Mouse (Mus musculus) hindbrain, embryonic 10.5 days (tissue): Measurements from ENCODE around the gene Trex1. TPM values are rescaled to one million over a fixed set of nuclear protein-coding genes. Genes with fewer than 3 reads are reported as not detected.

Source experiments
- DNase-seq: peaks from one replicate; pipeline ENCODE4 v3.0.0-alpha.2; 2017; ENCODE audit warnings: low spot score
- H3K27ac ChIP-seq: fragments of 300-500 bp; sonication (generic); 2 replicates; pipeline ENCODE4 v1.5.1; 2016; ENCODE audit warnings: mild to moderate bottlenecking, moderate library complexity
- H3K27me3 ChIP-seq: fragments of 300-500 bp; sonication (generic); 2 replicates; pipeline ENCODE4 v1.6.1; 2016; ENCODE audit warnings: mild to moderate bottlenecking; ENCODE audit not compliant: poor library complexity, insufficient read depth, severe bottlenecking
- H3K36me3 ChIP-seq: fragments of 300-500 bp; sonication (generic); 2 replicates; pipeline ENCODE4 v1.6.1; 2016; ENCODE audit warnings: mild to moderate bottlenecking, moderate library complexity
- H3K4me1 ChIP-seq: fragments of 300-500 bp; sonication (generic); replicated peaks from 2 replicates; pipeline ENCODE4 v1.6.1; 2016; ENCODE audit warnings: mild to moderate bottlenecking
- H3K4me3 ChIP-seq: fragments of 300-500 bp; sonication (generic); 2 replicates; pipeline ENCODE4 v1.5.1; 2016; ENCODE audit warnings: mild to moderate bottlenecking, moderate library complexity
- H3K9me3 ChIP-seq: fragments of 300-500 bp; sonication (generic); 2 replicates; pipeline ENCODE4 v1.6.1; 2016; ENCODE audit warnings: mild to moderate bottlenecking, moderate library complexity
- WGBS: fragments of 180-500 bp; shearing (Covaris S2); methylation state at CpG from one replicate; pipeline ENCODE4 v1.1.7; 2016; 5-methylcytosine and 5-hydroxymethylcytosine counted together
- polyA plus RNA-seq: library from polyadenylated mRNA; unstranded; fragments of >200 nt; fragmentation: Nextera tagmentation; extraction: Ambion mirVana; gene quantifications from 2 replicates; pipeline ENCODE4 v1.2.1, GENCODE M21; 2016

Gene Trex1
- polyA plus RNA-seq, 1 experiment from 2014 or later: 11.3 TPM

DNA sequence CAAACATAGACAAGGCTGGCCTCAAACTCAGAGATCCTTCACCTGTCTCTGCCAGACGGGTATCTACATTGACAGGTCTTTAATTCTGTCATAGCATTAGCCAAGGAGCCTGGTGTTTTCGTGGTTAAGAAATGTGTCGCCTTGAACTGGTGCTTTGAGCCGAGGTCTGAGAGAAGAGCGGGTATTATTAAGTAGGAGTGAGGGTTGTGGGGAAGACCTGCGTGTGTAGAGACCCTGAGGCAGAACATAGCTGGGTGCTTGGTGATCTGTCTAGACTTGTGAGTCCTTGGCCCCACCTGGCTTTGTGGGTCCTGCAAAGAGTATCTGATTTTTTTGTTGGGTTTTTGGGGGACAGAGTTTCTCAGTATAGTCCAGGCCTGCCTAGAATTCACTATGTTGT lies 5.7 kb downstream of the Trex1 start:
- WGBS: 78% methylated on average over 6 of the region's 6 CpGs
- no peak for DNase-seq
- Histone ChIP-seq H3K4me3 (no peak overlapping the region), H3K4me1 (peaks cover 21% of the 10 kb centered on the region), H3K27me3 (no peaks in the 10 kb centered on the region), H3K36me3 (peaks cover 35% of the 10 kb centered on the region), H3K9me3 (no peaks in the 10 kb centered on the region), H3K27ac (no peak overlapping the region)

- Histone ChIP-seq H3K9me3 (no peaks in the 10 kb centered on the region), H3K27ac (no peak overlapping the region), H3K36me3 (peaks cover 30% of the 10 kb centered on the region), H3K27me3 (no peaks in the 10 kb centered on the region), H3K4me1 (peaks cover 17% of the 10 kb centered on the region), H3K4me3 (no peak overlapping the region)
- DNase-seq: no peak
- 78% methylated on average over 3 of the region's 3 CpGs for WGBS
These were observed 6.2 kb downstream of the Trex1 start for GRCm38 (mm10) chr9:109053366-109053765.

DNA sequence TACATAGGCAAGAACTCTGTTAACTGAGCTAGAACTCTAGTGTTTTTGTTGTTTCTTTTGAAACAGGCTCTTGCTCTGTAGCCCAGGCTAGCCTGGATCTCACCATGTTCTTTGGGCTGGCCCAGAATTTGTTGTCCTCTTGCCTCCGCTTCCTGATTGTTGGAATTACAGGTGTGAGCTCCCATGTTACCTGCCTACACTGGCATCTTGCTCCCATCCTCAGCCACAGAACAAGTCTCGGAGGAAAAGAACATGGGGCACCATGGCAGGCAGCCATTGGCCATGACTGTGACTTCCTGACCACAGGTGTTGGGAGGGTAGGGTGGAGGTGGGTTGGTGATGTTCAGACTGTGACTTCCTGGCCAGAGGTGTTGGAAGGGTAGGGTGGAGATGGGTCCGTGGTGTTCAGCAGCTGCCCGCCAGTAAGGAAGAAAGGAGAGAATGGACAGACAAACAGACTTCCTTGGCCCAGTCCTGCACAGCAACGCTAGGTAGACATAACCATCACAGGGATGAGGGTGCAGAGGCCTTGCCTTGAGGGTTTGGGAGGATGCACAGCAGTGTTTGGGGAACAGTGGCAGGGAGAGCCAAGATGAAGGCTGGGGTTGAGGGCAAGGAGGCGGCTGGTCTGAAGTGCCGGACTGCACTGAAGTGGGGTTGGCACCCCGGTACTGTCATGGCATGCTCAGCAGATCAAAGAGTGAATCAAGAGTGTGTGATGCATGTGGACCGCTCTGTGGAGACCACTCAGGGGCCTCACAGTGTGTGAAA lies 6.9 kb downstream of the Trex1 start:
- no peak overlapping the region for H3K27ac ChIP-seq
- H3K27me3 ChIP-seq: no peaks in the 10 kb centered on the region
- DNase-seq: no peak
- H3K4me3 ChIP-seq: no peak overlapping the region
- no peaks in the 10 kb centered on the region for H3K9me3 ChIP-seq
- peaks cover 24% of the 10 kb centered on the region for H3K36me3 ChIP-seq
- WGBS: 91% methylated on average over 9 of the region's 9 CpGs
- H3K4me1 ChIP-seq: peaks cover 17% of the 10 kb centered on the region

GRCm38 (mm10) chr9:109051651-109052489 lies 7.7 kb downstream of the Trex1 start:
- Histone ChIP-seq H3K36me3 (peaks cover 15% of the 10 kb centered on the region), H3K4me1 (peaks cover 17% of the 10 kb centered on the region), H3K27ac (no peak overlapping the region), H3K4me3 (no peak overlapping the region), H3K9me3 (no peaks in the 10 kb centered on the region), H3K27me3 (no peaks in the 10 kb centered on the region)
- no peak for DNase-seq
- 90% methylated on average over 10 of the region's 10 CpGs for WGBS

DNA sequence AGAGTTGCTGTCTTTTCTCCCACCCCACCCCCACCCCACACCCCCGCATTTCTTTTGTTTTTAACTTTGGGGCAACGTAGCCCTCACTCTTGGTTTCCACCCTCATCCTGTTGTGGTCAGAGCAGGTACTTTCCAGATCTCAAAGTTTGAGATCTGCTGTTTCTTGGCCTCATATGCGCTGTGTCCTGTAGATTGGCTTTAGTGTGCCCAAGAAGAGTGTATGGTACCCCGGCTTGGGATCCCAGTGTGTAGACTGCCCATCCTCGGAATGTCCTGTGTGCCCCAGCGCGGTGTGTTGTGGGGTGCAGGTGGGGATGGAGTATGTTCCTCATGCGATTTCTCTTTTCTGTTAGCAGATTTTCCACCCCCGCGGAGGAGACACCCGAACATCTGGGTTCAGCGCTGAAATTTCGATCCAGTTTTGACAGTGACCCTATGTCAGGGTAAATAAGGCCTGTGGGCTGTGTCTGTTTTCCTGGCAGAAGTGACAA lies 8.5 kb downstream of the Trex1 start:
- 91% methylated on average over 13 of the region's 13 CpGs for WGBS
- H3K27me3 ChIP-seq: no peaks in the 10 kb centered on the region
- H3K9me3 ChIP-seq: no peaks in the 10 kb centered on the region
- no peak for DNase-seq
- no peak overlapping the region for H3K27ac ChIP-seq
- H3K36me3 ChIP-seq: peaks cover 7% of the 10 kb centered on the region
- H3K4me1 ChIP-seq: peaks cover 17% of the 10 kb centered on the region
- H3K4me3 ChIP-seq: no peak overlapping the region

DNA sequence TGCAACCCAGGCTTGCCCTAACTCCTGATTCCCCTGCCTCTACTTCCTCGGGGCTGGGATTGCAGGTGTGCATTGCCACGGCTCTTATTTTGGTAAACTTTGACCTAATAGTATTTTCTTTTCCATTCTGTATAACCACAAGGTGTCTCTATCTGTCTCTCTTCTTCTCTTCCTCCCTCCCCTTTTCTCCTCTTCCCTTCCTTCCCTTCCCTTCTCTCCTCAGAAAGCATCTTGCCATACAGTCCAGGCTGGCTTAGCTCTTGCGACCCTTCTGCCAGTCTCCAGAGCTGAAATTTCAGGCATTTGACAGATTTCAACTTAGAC lies 8.9 kb downstream of the Trex1 start:
- H3K4me3 ChIP-seq: no peak overlapping the region
- WGBS: 84% methylated on average over 3 of the region's 3 CpGs
- peaks cover 17% of the 10 kb centered on the region for H3K4me1 ChIP-seq
- no peaks in the 10 kb centered on the region for H3K9me3 ChIP-seq
- DNase-seq: no peak
- no peaks in the 10 kb centered on the region for H3K27me3 ChIP-seq
- H3K36me3 ChIP-seq: peaks cover 5% of the 10 kb centered on the region; the same call in 1 of the 2 replicates
- H3K27ac ChIP-seq: no peak overlapping the region

GRCm38 (mm10) chr9:109049996-109050673 lies 9.4 kb downstream of the Trex1 start:
- Histone ChIP-seq H3K4me3 (no peak overlapping the region), H3K4me1 (peaks cover 12% of the 10 kb centered on the region), H3K9me3 (no peaks in the 10 kb centered on the region), H3K36me3 (peaks cover 5% of the 10 kb centered on the region; the same call in 1 of the 2 replicates), H3K27ac (no peak overlapping the region), H3K27me3 (no peaks in the 10 kb centered on the region)
- no peak for DNase-seq
- WGBS: 79% methylated on average over 9 of the region's 9 CpGs

DNA sequence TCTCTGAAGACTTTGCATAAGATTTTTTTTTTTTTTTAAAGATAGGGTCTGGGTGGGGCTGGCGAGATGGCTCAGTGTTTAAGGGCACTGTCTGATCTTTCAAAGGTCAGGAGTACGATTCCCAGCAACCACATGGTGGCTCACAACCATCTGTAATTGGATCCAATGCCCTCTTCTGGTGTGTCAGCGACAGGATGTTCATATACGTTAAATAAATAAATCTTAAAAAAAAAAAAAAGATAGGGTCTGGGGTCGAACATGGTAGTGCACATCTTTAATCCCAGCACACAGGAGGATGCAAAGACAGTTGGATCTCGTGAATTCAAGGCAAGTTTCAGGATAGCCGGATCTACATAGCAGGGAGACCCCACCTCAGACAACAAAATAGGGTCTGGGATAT lies 10.2 kb downstream of the Trex1 start:
- H3K27ac ChIP-seq: no peak overlapping the region
- H3K27me3 ChIP-seq: no peaks in the 10 kb centered on the region
- WGBS: 77% methylated on average over 7 of the region's 7 CpGs
- no peak for DNase-seq
- H3K4me1 ChIP-seq: peaks cover 5% of the 10 kb centered on the region
- no peaks in the 10 kb centered on the region for H3K9me3 ChIP-seq
- H3K36me3 ChIP-seq: 0 out of 2 replicates have a peak, but pooled peaks cover 5% of the 10 kb centered on the region
- no peak overlapping the region for H3K4me3 ChIP-seq

DNA sequence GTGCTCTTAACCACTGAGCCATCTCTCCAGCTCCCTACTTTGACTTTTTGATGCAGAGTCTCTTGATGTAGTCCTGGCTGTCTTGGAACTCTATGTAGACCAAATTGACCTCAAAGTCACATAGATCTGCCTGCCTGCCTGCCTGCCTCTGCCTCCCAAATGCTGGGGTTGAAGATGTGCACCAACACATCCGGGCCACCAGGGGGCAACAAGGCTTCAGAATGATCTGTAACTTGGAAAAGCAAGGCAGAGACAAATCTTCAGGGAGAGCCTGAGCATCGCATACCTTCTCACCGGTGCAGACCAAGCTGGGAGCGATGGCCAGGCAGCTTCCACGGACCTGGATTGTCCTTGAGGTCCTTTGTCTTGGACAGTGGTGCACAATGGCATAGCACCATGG lies 13.2 kb downstream of the Trex1 start:
- H3K9me3 ChIP-seq: no peaks in the 10 kb centered on the region
- peak; percentile 57 for DNase-seq
- no peaks in the 10 kb centered on the region for H3K27me3 ChIP-seq
- H3K27ac ChIP-seq: no peak overlapping the region
- 0 out of 2 replicates have a peak, but pooled peaks cover 1% of the 10 kb centered on the region for H3K36me3 ChIP-seq
- H3K4me3 ChIP-seq: no peak overlapping the region
- WGBS: 46% methylated on average over 5 of the region's 5 CpGs
- H3K4me1 ChIP-seq: no peaks in the 10 kb centered on the region

GRCm38 (mm10) chr9:109041351-109041750 lies 18.2 kb downstream of the Trex1 start:
- H3K27ac ChIP-seq: no peak overlapping the region
- peaks cover 17% of the 10 kb centered on the region; the same call in 1 of the 2 replicates for H3K27me3 ChIP-seq
- WGBS: 89% methylated on average over 7 of the region's 7 CpGs
- DNase-seq: no peak
- H3K4me3 ChIP-seq: no peak overlapping the region
- H3K9me3 ChIP-seq: no peaks in the 10 kb centered on the region
- H3K4me1 ChIP-seq: peaks cover 32% of the 10 kb centered on the region
- H3K36me3 ChIP-seq: no peaks in the 10 kb centered on the region

DNA sequence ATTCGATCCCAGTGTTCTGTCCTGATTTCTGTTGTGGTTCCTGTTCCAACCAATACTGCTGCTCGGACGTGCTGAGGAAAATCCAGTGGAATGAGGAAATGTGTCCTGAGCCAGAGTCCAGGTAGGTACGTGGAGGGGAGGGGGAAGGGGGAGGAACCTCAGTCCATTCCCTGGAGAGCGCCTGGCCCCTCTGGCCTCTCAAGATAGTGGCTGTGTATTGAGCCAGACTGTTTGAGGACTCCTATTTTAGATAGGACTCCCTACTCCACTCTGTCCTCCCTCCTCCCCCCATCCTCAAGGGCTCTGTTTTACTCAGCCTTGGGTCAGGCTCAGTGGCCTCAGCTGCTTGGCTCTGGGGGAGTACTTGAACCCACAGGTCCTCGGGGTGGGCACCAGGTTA lies 18.6 kb downstream of the Trex1 start:
- Histone ChIP-seq H3K27ac (no peak overlapping the region), H3K4me3 (no peak overlapping the region), H3K4me1 (peaks cover 32% of the 10 kb centered on the region), H3K9me3 (no peaks in the 10 kb centered on the region), H3K27me3 (peaks cover 17% of the 10 kb centered on the region; the same call in 1 of the 2 replicates), H3K36me3 (no peaks in the 10 kb centered on the region)
- 71% methylated on average over 6 of the region's 6 CpGs for WGBS
- DNase-seq: no peak

GRCm38 (mm10) chr9:109040216-109040615 lies 19.3 kb downstream of the Trex1 start:
- Histone ChIP-seq H3K9me3 (no peaks in the 10 kb centered on the region), H3K36me3 (no peaks in the 10 kb centered on the region), H3K27me3 (peaks cover 17% of the 10 kb centered on the region; the same call in 1 of the 2 replicates), H3K27ac (no peak overlapping the region), H3K4me1 (peaks cover 32% of the 10 kb centered on the region), H3K4me3 (no peak overlapping the region)
- no peak for DNase-seq
- WGBS: 86% methylated on average over 8 of the region's 8 CpGs
